Comparison of ENCODE assay signal across 7 mouse cellular contexts in genomic region chr11:88118091-88118440, GRCm38 (mm10). TPM values are rescaled to one million over a fixed set of nuclear protein-coding genes. Genes with fewer than 3 reads are reported as not detected.
DNase-seq lines count a peak whose midpoint lies in the region; ATAC-seq and TF ChIP-seq lines count a peak whose summit lies in the region.

No protein-coding gene starts in this region.

- no peak for DNase-seq in lung, adult 2 months
- DNase-seq in forebrain, embryonic 14.5 days (ENCODE audit: low spot score) = no peak
- DNase-seq in left cerebral cortex, postnatal 14 days (ENCODE audit: low spot score in 2 of 2) = no peak
- DNase-seq in left cerebral cortex, postnatal 10 days (ENCODE audit: extremely low spot score in 1 of 2, low spot score in 2 of 2) = no peak

- WGBS in lung, embryonic 15.5 days = 35% methylated on average over 6 of the region's 6 CpGs
- 40% methylated on average over 6 of the region's 6 CpGs for WGBS in lung, adult 2 months
- WGBS in forebrain, embryonic 14.5 days = 34% methylated on average over 6 of the region's 6 CpGs
- WGBS in intestine, embryonic 15.5 days = 41% methylated on average over 6 of the region's 6 CpGs
- 38% methylated on average over 6 of the region's 6 CpGs for WGBS in neural tube, embryonic 15.5 days

- peak overlapping the region; percentile 92 for H3K27ac ChIP-seq in lung, embryonic 15.5 days
- H3K27ac ChIP-seq in forebrain, embryonic 14.5 days (ENCODE audit: low read depth, low read length) = peak overlapping the region; percentile 96
- peak overlapping the region; percentile 82 for H3K27ac ChIP-seq in intestine, embryonic 15.5 days
- H3K27ac ChIP-seq in neural tube, embryonic 15.5 days (replicated peaks) = peak overlapping the region; percentile 82

- no peaks in the 10 kb centered on the region for H3K9me3 ChIP-seq in lung, embryonic 15.5 days
- no peaks in the 10 kb centered on the region for H3K9me3 ChIP-seq in forebrain, embryonic 14.5 days (replicated peaks; ENCODE audit: control insufficient read depth, low read length)
- H3K9me3 ChIP-seq in intestine, embryonic 15.5 days = no peaks in the 10 kb centered on the region
- no peaks in the 10 kb centered on the region for H3K9me3 ChIP-seq in neural tube, embryonic 15.5 days (replicated peaks)

- no peak for TF ChIP-seq CTCF in lung, adult 2 months (IDR thresholded peaks at IDR 0.05; ENCODE audit: insufficient read depth, low read length)

- no peak overlapping the region for H3K4me2 ChIP-seq in lung, embryonic 15.5 days
- H3K4me2 ChIP-seq in forebrain, embryonic 14.5 days (ENCODE audit: low read length) = peak overlapping the region; percentile 29; the same call in 1 of the 2 replicates
- H3K4me2 ChIP-seq in intestine, embryonic 15.5 days (replicated peaks) = peak overlapping the region; percentile 18; the same call in 1 of the 2 replicates
- no peak overlapping the region for H3K4me2 ChIP-seq in neural tube, embryonic 15.5 days

- peaks cover 71% of the 10 kb centered on the region for H3K4me1 ChIP-seq in lung, embryonic 15.5 days
- H3K4me1 ChIP-seq in lung, adult 2 months (ENCODE audit: control insufficient read depth, insufficient read depth, low read length) = peaks cover 33% of the 10 kb centered on the region
- H3K4me1 ChIP-seq in forebrain, embryonic 14.5 days (ENCODE audit: control insufficient read depth, insufficient read depth, low read length) = peaks cover 61% of the 10 kb centered on the region
- H3K4me1 ChIP-seq in intestine, embryonic 15.5 days (replicated peaks) = peaks cover 53% of the 10 kb centered on the region
- peaks cover 74% of the 10 kb centered on the region for H3K4me1 ChIP-seq in neural tube, embryonic 15.5 days

- H3K36me3 ChIP-seq in lung, embryonic 15.5 days = no peaks in the 10 kb centered on the region
- H3K36me3 ChIP-seq in forebrain, embryonic 14.5 days (ENCODE audit: control insufficient read depth, insufficient read depth, low read length) = no peaks in the 10 kb centered on the region
- no peaks in the 10 kb centered on the region for H3K36me3 ChIP-seq in intestine, embryonic 15.5 days
- H3K36me3 ChIP-seq in neural tube, embryonic 15.5 days = no peaks in the 10 kb centered on the region

- no peak for ATAC-seq in lung, embryonic 15.5 days (ENCODE audit: borderline replicate concordance, extremely low read depth, low FRiP score, low TSS enrichment)
- ATAC-seq in forebrain, embryonic 14.5 days = no peak
- ATAC-seq in intestine, embryonic 15.5 days = no peak
- ATAC-seq in neural tube, embryonic 15.5 days (ENCODE audit: low FRiP score) = no peak

- H3K27me3 ChIP-seq in lung, embryonic 15.5 days = no peaks in the 10 kb centered on the region
- no peaks in the 10 kb centered on the region for H3K27me3 ChIP-seq in forebrain, embryonic 14.5 days (replicated peaks; ENCODE audit: control insufficient read depth, insufficient read depth, low read length)
- no peaks in the 10 kb centered on the region for H3K27me3 ChIP-seq in intestine, embryonic 15.5 days (replicated peaks)
- H3K27me3 ChIP-seq in neural tube, embryonic 15.5 days (replicated peaks) = no peaks in the 10 kb centered on the region

- no peak overlapping the region for H3K4me3 ChIP-seq in lung, embryonic 15.5 days
- H3K4me3 ChIP-seq in lung, adult 2 months (replicated peaks; ENCODE audit: extremely low read depth, low read depth, low read length) = no peak overlapping the region
- H3K4me3 ChIP-seq in forebrain, embryonic 14.5 days (ENCODE audit: low read depth, low read length) = no peak overlapping the region
- H3K4me3 ChIP-seq in intestine, embryonic 15.5 days (replicated peaks) = no peak overlapping the region
- H3K4me3 ChIP-seq in neural tube, embryonic 15.5 days (replicated peaks) = no peak overlapping the region

- TF ChIP-seq POLR2A in lung, adult 2 months (IDR thresholded peaks at IDR 0.05; ENCODE audit: borderline replicate concordance, extremely low read depth, low read depth, low read length) = no peak

- intact Hi-C loops in left cerebral cortex, postnatal 14 days (cut with DNase I) = no loop called here
- intact Hi-C loops in left cerebral cortex, postnatal 10 days (cut with DNase I) = no loop called here

- H3K9ac ChIP-seq in lung, embryonic 15.5 days = no peak overlapping the region
- peak overlapping the region; percentile 49 for H3K9ac ChIP-seq in forebrain, embryonic 14.5 days (ENCODE audit: low read length)
- H3K9ac ChIP-seq in intestine, embryonic 15.5 days = no peak overlapping the region
- 0 out of 2 replicates have a peak overlapping the region, but pooled peaks have one; percentile 17 for H3K9ac ChIP-seq in neural tube, embryonic 15.5 days (replicated peaks)

RNA-seq across cellular contexts. Expression of gene Cuedc1, which starts 20.2 kb away (rescaled TPM):
- polyA plus RNA-seq in lung, embryonic 15.5 days (2015; fragmentation: Nextera tagmentation; extraction: Ambion mirVana) = 17.7 and 19.7 TPM in 2 replicates
- polyA plus RNA-seq in lung, adult 2 months (2012; rRNA removed) = 40.7 and 42.9 TPM in 2 replicates
- 13.0 and 18.6 TPM in 2 replicates for polyA plus RNA-seq in forebrain, embryonic 14.5 days (2014; fragmentation: Nextera tagmentation; extraction: Ambion mirVana)
- 14.2 and 17.6 TPM in 2 replicates for polyA plus RNA-seq in intestine, embryonic 15.5 days (2015; fragmentation: Nextera tagmentation; extraction: Ambion mirVana)
- 40.6 and 49.0 TPM in 2 replicates for polyA plus RNA-seq in neural tube, embryonic 15.5 days (2015; fragmentation: Nextera tagmentation; extraction: Ambion mirVana)
- total RNA-seq in left cerebral cortex, postnatal 14 days (2021) = 10 to 100 TPM; 28.2 TPM
- total RNA-seq in left cerebral cortex, postnatal 10 days (2021) = 10 to 100 TPM; 37.1 to 43.6 TPM

RNA-seq across cellular contexts. Expression of gene Vezf1, which starts 50.0 kb away (rescaled TPM):
- polyA plus RNA-seq in lung, embryonic 15.5 days (2015; fragmentation: Nextera tagmentation; extraction: Ambion mirVana) = 37.7 and 39.7 TPM in 2 replicates
- polyA plus RNA-seq in lung, adult 2 months (2012; rRNA removed) = 22.4 and 26.5 TPM in 2 replicates
- 60.0 and 64.7 TPM in 2 replicates for polyA plus RNA-seq in forebrain, embryonic 14.5 days (2014; fragmentation: Nextera tagmentation; extraction: Ambion mirVana)
- polyA plus RNA-seq in intestine, embryonic 15.5 days (2015; fragmentation: Nextera tagmentation; extraction: Ambion mirVana) = 30.4 and 32.4 TPM in 2 replicates
- polyA plus RNA-seq in neural tube, embryonic 15.5 days (2015; fragmentation: Nextera tagmentation; extraction: Ambion mirVana) = 35.0 and 39.1 TPM in 2 replicates
- 10 to 100 TPM; 24.4 to 25.3 TPM for total RNA-seq in left cerebral cortex, postnatal 14 days (2021)
- total RNA-seq in left cerebral cortex, postnatal 10 days (2021) = 10 to 100 TPM; 23.6 to 25.5 TPM

Comparison
In these comparisons a context has a peak if more than half of its experiments do, and no peak if none do; other contexts are left out.
1. H3K4me2 ChIP-seq: peak in forebrain, embryonic 14.5 days (single experiment) and intestine, embryonic 15.5 days (single experiment); none in lung, embryonic 15.5 days (single experiment) and neural tube, embryonic 15.5 days (single experiment).
2. H3K9ac ChIP-seq: peak in forebrain, embryonic 14.5 days (single experiment) and neural tube, embryonic 15.5 days (single experiment); none in lung, embryonic 15.5 days (single experiment) and intestine, embryonic 15.5 days (single experiment).
3. Peak in every context shown above with its lines, with median percentiles within 50 percentile points of each other: H3K27ac ChIP-seq.